Mouse (Mus musculus): ENCODE data around the gene Arhgef6.

The Arhgef6 gene

DNA sequence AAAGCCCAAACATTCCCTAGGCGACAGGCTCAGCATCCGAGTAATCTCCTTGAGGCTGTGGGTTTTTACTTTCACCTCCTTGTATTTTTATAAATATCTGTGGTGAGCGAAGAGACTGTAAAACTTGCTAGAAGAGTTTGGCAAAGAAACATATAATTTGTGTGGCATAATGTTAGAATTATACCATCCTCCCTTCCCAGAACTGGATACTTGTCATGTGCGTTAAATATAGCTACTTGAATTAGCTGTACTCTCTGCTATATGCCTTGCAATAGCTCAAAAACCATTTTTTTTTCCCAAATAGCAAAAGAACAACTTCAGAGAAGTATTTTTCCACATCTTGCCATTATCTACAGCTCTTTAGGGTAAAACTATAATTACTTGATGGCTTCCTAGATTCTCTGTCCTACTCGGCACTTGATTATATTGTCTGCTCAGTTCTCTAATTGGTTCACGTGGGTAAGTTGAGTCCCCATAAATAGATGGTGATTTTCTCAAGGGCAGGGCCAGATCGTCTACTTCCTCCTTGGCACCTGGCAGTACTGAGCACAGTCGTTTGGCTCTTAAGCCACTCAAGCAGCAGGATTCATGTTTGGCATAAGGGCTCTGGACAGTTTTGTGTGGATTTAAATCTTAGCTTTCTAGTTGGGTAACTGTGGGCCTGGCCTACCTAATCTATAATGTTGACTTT is 35.2 kb downstream of the Arhgef6 start:
- DNase-seq (ENCODE audit: low spot score): no peak

DNA sequence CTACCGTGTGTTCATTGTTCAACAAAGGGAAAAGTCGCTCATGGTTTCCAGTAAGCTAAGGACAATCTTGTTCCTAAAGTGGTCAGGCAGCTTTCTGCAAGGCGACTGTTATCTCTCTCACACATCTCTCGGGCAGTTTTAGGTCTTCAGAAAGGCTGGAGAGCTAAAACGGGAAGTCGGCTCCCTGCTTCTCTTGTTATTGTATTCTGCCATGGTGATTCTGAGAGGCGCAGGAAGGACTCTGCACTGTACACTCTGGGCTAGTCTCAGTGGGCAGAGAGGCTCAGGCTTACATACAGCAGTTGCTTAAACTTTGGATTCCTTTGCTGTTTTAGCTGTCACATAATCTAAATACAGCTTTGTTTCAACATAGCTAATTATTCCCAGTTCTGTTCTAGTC is 39.6 kb downstream of the Arhgef6 start:
- no peak for DNase-seq (ENCODE audit: low spot score)

DNA sequence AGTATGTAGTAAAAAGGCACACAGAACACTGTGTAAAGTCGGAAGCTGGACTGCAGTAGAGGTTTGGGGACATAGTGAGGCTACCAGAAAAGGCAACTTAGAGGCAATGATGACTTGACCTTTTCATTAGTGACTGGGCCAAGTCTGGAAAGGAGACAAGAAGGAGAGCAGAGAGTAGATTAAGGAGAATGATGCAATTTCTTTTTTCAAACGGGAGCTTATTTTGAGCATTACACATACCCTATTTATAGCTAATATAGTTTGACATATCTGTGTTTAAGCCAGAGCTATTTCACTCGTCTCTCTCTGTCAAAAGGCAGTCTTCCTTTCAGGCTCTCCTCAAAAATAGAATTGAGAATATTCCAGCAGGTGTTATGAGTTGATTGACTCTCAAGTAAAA is 50.1 kb downstream of the Arhgef6 start:
- DNase-seq (ENCODE audit: low spot score): no peak

DNA sequence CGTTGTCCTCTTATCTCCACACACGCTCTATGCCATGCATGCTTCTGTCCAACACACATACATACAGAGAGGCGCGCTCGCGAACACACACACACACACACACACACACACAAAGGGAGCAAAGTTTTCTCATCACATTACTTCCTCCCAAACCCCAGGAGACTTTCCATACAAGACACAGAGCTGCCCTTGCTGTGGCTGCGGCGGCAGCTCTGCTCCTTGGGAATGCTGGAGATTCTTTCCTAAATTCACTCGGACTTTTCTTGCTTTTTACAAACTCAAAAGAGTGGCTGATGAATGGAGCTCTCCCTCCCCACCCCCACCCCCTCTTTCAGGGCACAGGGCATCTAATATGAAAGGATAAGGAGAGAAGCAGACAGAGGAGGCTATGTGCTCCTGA is 52.2 kb downstream of the Arhgef6 start:
- no peak for DNase-seq (ENCODE audit: low spot score)

- DNase-seq (ENCODE audit: low spot score): no peak
These were observed 56.3 kb downstream of the Arhgef6 start for GRCm38 (mm10) chrX:57282184-57282583.

GRCm38 (mm10) chrX:57277560-57278335 is 60.8 kb downstream of the Arhgef6 start:
- DNase-seq (ENCODE audit: low spot score): no peak

DNA sequence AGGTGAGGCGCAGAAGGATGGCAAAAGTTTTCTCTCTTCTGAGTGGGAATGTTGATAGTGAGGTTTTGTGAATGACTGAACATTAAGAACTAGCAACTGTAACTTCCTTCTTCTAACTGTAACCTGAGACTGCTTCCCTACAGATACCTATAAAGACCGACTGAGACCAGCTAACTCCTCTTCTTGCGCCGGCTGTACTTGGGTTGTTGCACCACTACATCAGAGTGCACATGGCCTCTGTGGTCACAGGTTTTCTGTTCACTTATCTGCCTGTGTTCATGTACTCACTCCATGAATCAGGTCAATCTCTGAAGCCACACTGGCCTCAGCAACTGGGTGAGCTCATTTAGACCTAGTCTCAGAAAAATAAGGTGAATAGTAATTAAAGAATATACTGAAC is 75.0 kb downstream of the Arhgef6 start:
- no peak for DNase-seq (ENCODE audit: low spot score)

GRCm38 (mm10) chrX:57260744-57261143 is 77.8 kb downstream of the Arhgef6 start:
- DNase-seq (ENCODE audit: low spot score): peak; percentile 66

GRCm38 (mm10) chrX:57253329-57254055 is 85.0 kb downstream of the Arhgef6 start:
- peak; percentile 71 for DNase-seq (ENCODE audit: low spot score)

DNA sequence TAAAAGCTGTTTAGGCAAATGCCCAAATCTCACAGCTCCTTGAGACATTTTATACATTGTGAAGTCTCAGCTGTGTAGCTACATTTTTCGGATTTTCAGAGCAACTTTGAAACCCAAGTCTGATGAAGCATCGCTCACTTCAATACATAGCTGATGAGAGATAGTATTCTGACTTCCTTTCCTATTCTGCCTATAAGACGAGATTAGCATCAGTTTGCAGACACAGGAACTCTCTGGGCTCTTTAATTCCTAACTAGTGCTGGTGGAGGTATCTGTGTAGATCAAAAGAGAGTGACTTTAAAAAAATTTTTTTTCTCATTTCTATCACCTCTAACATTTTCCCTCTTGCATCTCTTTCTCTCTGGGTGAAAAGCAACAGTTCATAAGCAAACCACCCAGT is 100.0 kb downstream of the Arhgef6 start:
- DNase-seq (ENCODE audit: low spot score): no peak

DNA sequence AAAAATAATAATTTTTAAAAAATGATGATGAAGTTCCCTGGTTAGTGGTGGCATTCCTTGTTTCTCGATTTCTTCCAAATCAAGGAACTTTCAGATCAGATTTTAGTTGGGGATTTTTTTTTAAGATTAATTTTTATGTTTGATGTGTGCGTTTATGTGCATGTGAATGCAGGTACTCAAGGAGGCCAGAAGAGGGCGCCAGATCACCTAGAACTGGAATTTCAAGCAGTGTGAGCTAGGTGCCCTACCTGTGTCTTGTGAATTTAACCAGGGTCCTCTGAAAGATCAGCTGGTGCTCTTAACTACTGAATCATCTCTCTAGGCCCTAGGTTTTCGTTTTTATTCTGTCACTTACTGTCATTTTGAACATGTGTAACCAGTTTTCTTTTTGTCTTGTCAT is 102.5 kb downstream of the Arhgef6 start:
- DNase-seq (ENCODE audit: low spot score): peak; percentile 35

- no peak for DNase-seq (ENCODE audit: low spot score)
These were observed 104.9 kb downstream of the Arhgef6 start for GRCm38 (mm10) chrX:57233596-57233995.

- DNase-seq (ENCODE audit: low spot score): peak; percentile 50
These were observed 110.4 kb downstream of the Arhgef6 start for GRCm38 (mm10) chrX:57228178-57228577.

GRCm38 (mm10) chrX:57223301-57223700 is 115.2 kb downstream of the Arhgef6 start:
- no peak for DNase-seq (ENCODE audit: low spot score)

DNA sequence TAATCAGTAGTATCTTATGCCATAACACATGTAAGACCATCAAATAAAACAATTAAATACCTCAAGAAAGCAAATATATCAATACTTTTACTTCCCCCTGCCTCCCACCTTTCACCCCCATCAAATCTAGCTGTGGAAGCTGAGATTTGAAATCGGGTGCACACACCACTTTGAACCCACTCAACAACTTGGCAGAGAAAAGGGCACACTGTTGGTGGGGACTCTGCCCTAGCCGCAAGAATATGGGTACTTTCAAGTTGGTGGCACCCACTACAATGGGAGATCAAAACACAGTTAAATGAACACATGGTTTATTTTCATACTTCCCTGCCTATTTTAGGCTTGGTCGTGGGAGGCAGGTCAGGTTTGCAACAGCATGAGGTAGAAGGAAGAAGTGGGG is 116.6 kb downstream of the Arhgef6 start:
- DNase-seq (ENCODE audit: low spot score): peak; percentile 61

DNA sequence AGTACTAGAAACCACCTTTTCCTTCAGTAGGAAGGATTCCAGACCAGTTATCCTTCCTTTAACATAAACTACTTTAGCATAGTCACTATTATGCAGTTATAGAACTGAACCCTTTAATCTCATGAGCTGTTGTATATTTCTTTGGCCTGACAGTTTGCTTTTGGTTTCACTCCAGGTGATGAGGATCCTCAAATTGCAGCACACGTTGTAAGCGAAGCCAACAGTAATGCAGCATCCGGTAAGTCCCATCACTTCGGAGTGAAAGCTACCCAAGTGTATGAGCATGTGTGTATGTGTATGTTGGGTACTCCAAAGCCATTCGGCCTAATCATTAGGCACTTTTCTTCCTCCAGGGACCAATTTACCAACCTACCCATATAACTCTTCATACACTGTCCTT is 119.0 kb downstream of the Arhgef6 start:
- peak; percentile 19 for DNase-seq (ENCODE audit: low spot score)

- peak; percentile 34 for DNase-seq (ENCODE audit: low spot score)
These were observed 122.3 kb downstream of the Arhgef6 start for GRCm38 (mm10) chrX:57216271-57216670.

GRCm38 (mm10) chrX:57215495-57215894 is 123.0 kb downstream of the Arhgef6 start:
- DNase-seq (ENCODE audit: low spot score): no peak

GRCm38 (mm10) chrX:57212862-57213261 is 125.7 kb downstream of the Arhgef6 start:
- no peak for DNase-seq (ENCODE audit: low spot score)

GRCm38 (mm10) chrX:57211876-57212275 is 126.7 kb downstream of the Arhgef6 start, which contains the start of gene Cd40lg:
Cd40lg (plus strand) TSS chrX:57212143.
- no peak for DNase-seq (ENCODE audit: low spot score)

DNA sequence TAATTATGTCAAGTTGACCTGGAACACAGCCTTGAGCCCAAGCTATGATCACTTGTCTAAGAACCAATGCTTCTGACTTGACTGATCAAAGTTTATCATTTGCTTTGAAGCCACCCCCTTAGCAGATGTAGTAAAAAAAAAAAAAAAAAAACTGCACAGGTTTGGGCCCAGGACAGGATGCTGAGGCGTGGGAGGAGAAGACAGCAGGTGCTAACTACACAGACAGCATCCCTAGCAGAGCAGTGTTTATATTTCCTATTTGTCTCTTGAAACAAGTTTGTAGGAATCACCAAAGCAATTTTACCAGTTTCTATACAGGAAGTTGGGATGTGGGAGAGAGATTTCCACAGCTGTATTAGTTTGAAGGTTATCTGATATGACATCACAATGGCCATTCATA is 127.9 kb downstream of the Arhgef6 start:
- DNase-seq (ENCODE audit: low spot score): peak; percentile 48

GRCm38 (mm10) chrX:57200397-57200796 is 138.1 kb downstream of the Arhgef6 start:
- DNase-seq (ENCODE audit: low spot score): peak; percentile 28

DNA sequence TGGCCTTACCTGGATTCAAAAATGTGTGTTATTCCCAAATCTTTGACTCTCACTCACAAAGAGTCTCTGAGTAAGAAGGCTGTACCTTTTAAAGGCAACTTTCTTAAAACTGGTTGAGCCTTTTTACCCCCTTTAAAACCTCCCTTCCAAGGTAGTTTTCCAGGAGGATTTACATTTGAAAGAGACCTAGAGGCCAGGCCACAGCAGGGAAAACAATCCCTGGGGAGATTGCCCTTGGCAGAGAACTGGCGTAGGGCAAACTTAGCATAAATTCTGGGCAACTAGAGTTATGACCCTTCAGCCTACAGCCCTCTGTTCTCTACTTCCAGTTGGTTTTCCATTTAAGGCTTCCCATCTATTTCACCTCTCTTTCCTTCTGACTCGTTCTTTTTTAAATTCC is 140.5 kb downstream of the Arhgef6 start:
- no peak for DNase-seq (ENCODE audit: low spot score)

Data from T-cell, adult 2 months (primary cell).